Mouse (Mus musculus): ENCODE measurements at regions not wholly inside any gene's neighbourhood (a gene's known extent, or its start where the extent isn't known, plus 50 kb on each side); places are given as distances from the start of the nearest gene placed in this dataset.

DNA sequence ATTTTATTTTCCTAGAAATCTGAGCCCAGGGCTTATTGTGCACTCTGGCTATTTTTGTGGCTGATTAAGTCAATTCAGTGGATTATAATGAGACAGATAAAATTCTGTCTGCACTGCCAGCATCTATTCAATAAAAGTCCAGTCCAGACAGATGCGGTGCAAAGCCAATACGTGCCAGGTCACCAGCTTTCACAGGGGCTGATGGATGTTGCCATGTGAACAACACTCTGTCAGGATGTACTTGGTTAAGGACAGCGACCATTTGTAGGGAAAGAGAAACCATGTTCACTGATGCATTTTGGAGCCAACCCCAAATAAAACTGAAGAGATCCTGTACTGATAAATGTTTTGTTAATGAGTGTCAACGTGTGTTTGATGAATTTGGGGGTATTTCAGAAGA is 285.0 kb upstream of the Gnpda2 start:
- Histone ChIP-seq H3K36me3 (ENCODE audit: control insufficient read depth, insufficient read depth, low read length) (no peaks in the 10 kb centered on the region), H3K27me3 (ENCODE audit: control insufficient read depth, insufficient read depth, low read length) (no peaks in the 10 kb centered on the region), H3K9ac (ENCODE audit: low read length) (no peak overlapping the region), H3K4me2 (ENCODE audit: low read depth) (no peak overlapping the region), H3K4me1 (ENCODE audit: control insufficient read depth, insufficient read depth, low read length) (no peaks in the 10 kb centered on the region), H3K4me3 (ENCODE audit: low read depth, low read length) (no peak overlapping the region), H3K27ac (ENCODE audit: low read depth, low read length) (no peak overlapping the region), H3K9me3 (ENCODE audit: control insufficient read depth, low read length) (no peaks in the 10 kb centered on the region)
- 59% methylated on average over 4 of the region's 4 CpGs for WGBS
- ATAC-seq (ENCODE audit: insufficient read depth, low FRiP score, low TSS enrichment) (no peak), DNase-seq (ENCODE audit: low spot score) (no peak)

DNA sequence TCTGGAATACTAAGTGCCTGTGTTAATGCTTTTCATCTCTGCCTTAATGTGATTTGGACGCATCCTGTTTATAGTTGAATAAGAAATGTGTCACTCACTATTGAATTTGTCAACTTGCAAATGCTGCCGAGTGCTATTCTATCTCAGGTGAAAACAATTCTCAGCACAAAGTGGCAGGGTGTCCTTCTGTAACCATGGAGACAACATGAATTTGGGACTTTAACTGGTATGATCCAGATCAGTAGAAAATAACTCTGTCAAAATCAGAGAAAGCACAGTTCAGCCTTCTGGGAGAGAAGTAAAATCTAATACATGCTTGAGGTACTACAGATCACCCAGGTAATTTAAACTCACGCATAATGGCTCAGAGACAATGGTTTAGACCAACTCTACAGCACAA is 270.9 kb upstream of the Gnpda2 start:
- Histone ChIP-seq H3K36me3 (ENCODE audit: control insufficient read depth, insufficient read depth, low read length) (no peaks in the 10 kb centered on the region), H3K4me3 (ENCODE audit: low read depth, low read length) (no peak overlapping the region), H3K9ac (ENCODE audit: low read length) (no peak overlapping the region), H3K9me3 (ENCODE audit: control insufficient read depth, low read length) (no peaks in the 10 kb centered on the region), H3K4me1 (ENCODE audit: control insufficient read depth, insufficient read depth, low read length) (no peaks in the 10 kb centered on the region), H3K27me3 (ENCODE audit: control insufficient read depth, insufficient read depth, low read length) (no peaks in the 10 kb centered on the region), H3K27ac (ENCODE audit: low read depth, low read length) (no peak overlapping the region), H3K4me2 (ENCODE audit: low read depth) (no peak overlapping the region)
- DNase-seq (ENCODE audit: low spot score) (no peak), ATAC-seq (ENCODE audit: insufficient read depth, low FRiP score, low TSS enrichment) (no peak)
- 91% methylated on average over 3 of the region's 3 CpGs for WGBS

DNA sequence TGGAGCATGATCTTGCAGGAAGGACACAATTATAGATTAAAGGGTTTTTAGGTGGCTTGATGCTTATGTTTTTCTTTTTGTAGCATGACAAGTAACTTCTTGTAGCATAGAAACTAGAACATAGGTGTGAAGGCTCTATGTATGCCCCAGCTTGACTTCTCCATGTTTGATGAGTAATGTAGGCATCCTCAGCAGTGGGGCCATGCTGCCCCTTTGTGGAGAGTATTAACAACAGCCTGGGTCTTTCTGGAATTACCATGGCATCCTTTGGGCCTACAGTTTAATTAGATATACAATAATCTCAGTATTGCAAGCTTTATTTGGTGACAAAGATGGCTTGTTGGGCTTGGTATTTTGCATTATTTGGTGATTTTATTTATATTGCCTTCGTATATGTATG is 252.7 kb upstream of the Gnpda2 start:
- ATAC-seq (ENCODE audit: insufficient read depth, low FRiP score, low TSS enrichment) = no peak
- no peak overlapping the region for H3K9ac ChIP-seq (ENCODE audit: low read length)
- H3K4me1 ChIP-seq (ENCODE audit: control insufficient read depth, insufficient read depth, low read length) = no peaks in the 10 kb centered on the region
- H3K27ac ChIP-seq (ENCODE audit: low read depth, low read length) = no peak overlapping the region
- WGBS = 77% methylated on average over 1 of the region's 1 CpGs
- H3K9me3 ChIP-seq (ENCODE audit: control insufficient read depth, low read length) = no peaks in the 10 kb centered on the region
- H3K4me3 ChIP-seq (ENCODE audit: low read depth, low read length) = no peak overlapping the region
- no peaks in the 10 kb centered on the region for H3K36me3 ChIP-seq (ENCODE audit: control insufficient read depth, insufficient read depth, low read length)
- no peak for DNase-seq (ENCODE audit: low spot score)
- no peak overlapping the region for H3K4me2 ChIP-seq (ENCODE audit: low read depth)
- no peaks in the 10 kb centered on the region for H3K27me3 ChIP-seq (ENCODE audit: control insufficient read depth, insufficient read depth, low read length)

DNA sequence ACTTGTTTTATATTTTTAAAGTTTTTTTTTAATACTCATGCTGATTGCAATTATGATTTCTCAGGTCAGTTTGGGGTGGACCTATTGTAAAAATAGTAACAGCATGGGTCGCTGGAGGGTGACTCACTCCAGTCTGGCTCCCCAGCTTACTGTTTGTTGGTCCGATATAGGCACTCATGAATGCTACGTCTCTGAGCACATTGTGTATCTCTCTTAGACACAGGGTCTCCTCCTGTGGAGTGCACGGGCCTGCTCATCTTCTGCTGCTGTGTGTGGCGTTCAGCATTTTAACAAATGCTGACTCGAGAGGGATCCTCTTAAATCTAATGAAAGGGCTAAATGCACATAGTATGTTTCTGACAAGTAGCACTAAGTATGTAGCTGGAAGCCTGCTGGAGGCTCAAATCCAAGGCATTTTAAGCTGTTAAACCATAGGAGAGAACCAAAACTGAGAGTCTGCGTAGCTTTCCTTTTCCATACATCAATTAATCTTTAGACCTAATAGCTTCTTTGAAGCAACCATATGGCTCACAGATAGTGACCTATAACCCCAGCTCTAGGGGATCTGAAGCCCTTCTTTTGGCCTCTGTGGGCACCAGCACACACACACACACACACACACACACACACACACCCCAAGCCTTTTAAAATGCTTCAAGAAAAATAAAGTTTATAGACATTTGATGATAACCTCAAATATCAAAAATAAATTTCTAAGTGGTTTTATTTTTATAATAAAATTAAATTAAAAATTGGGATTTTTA is 246.0 kb upstream of the Gnpda2 start:
- H3K9me3 ChIP-seq (ENCODE audit: control insufficient read depth, low read length) = no peaks in the 10 kb centered on the region
- no peak for DNase-seq (ENCODE audit: low spot score)
- peak; percentile 58; the same call in 1 of the 2 replicates for ATAC-seq (ENCODE audit: insufficient read depth, low FRiP score, low TSS enrichment)
- no peaks in the 10 kb centered on the region for H3K4me1 ChIP-seq (ENCODE audit: control insufficient read depth, insufficient read depth, low read length)
- no peak overlapping the region for H3K27ac ChIP-seq (ENCODE audit: low read depth, low read length)
- no peaks in the 10 kb centered on the region for H3K27me3 ChIP-seq (ENCODE audit: control insufficient read depth, insufficient read depth, low read length)
- no peaks in the 10 kb centered on the region for H3K36me3 ChIP-seq (ENCODE audit: control insufficient read depth, insufficient read depth, low read length)
- WGBS = 63% methylated on average over 7 of the region's 7 CpGs
- no peak overlapping the region for H3K9ac ChIP-seq (ENCODE audit: low read length)
- no peak overlapping the region for H3K4me3 ChIP-seq (ENCODE audit: low read depth, low read length)
- no peak overlapping the region for H3K4me2 ChIP-seq (ENCODE audit: low read depth)

DNA sequence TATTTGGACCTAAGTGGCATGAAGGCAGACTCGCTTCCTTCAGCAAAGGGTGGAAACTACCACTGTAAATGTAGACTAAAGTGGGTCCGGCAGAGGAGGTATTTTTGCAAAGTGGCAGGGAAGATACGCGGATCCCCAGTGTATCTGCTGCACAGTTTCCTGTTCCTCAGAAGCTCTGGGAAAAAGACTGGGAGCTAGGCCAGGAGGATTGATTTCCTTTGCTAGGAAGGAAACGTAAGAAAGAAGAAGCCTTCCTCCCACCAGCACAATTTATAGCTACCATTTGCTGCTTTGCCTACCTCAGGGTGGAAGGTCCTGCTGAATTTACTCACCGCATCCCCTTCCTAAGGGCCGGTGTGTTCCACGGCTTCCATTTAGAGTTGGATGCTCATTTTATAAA is 244.2 kb upstream of the Gnpda2 start:
- Histone ChIP-seq H3K36me3 (ENCODE audit: control insufficient read depth, insufficient read depth, low read length) (no peaks in the 10 kb centered on the region), H3K4me2 (ENCODE audit: low read depth) (no peak overlapping the region), H3K27ac (ENCODE audit: low read depth, low read length) (no peak overlapping the region), H3K4me3 (ENCODE audit: low read depth, low read length) (no peak overlapping the region), H3K9ac (ENCODE audit: low read length) (no peak overlapping the region), H3K27me3 (ENCODE audit: control insufficient read depth, insufficient read depth, low read length) (no peaks in the 10 kb centered on the region), H3K9me3 (ENCODE audit: control insufficient read depth, low read length) (no peaks in the 10 kb centered on the region), H3K4me1 (ENCODE audit: control insufficient read depth, insufficient read depth, low read length) (no peaks in the 10 kb centered on the region)
- ATAC-seq (ENCODE audit: insufficient read depth, low FRiP score, low TSS enrichment) = no peak
- WGBS = 84% methylated on average over 8 of the region's 8 CpGs
- no peak for DNase-seq (ENCODE audit: low spot score)

DNA sequence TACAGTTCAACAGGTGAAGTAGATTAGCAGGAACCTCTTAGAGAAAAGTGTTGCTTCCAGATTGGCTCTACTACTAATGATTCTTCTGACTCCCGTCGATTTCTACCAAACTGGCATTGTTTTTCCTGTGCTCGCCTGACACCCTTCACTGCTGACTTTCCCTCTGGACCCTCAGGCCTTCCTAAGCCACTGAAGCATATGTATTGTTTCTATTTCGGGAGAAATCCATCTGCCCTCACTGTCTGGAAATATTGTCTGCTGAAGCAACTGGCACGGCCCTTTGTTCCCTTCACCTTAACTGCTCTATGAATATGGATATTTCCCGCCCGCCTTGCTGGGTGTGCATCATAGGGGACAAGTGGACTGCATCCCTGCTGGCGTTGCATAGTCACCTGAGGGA is 243.0 kb upstream of the Gnpda2 start:
- DNase-seq (ENCODE audit: low spot score) (no peak), ATAC-seq (ENCODE audit: insufficient read depth, low FRiP score, low TSS enrichment) (no peak)
- Histone ChIP-seq H3K4me1 (ENCODE audit: control insufficient read depth, insufficient read depth, low read length) (no peaks in the 10 kb centered on the region), H3K9me3 (ENCODE audit: control insufficient read depth, low read length) (no peaks in the 10 kb centered on the region), H3K27me3 (ENCODE audit: control insufficient read depth, insufficient read depth, low read length) (no peaks in the 10 kb centered on the region), H3K27ac (ENCODE audit: low read depth, low read length) (no peak overlapping the region), H3K4me3 (ENCODE audit: low read depth, low read length) (no peak overlapping the region), H3K4me2 (ENCODE audit: low read depth) (no peak overlapping the region), H3K9ac (ENCODE audit: low read length) (no peak overlapping the region), H3K36me3 (ENCODE audit: control insufficient read depth, insufficient read depth, low read length) (no peaks in the 10 kb centered on the region)
- 81% methylated on average over 8 of the region's 8 CpGs for WGBS

DNA sequence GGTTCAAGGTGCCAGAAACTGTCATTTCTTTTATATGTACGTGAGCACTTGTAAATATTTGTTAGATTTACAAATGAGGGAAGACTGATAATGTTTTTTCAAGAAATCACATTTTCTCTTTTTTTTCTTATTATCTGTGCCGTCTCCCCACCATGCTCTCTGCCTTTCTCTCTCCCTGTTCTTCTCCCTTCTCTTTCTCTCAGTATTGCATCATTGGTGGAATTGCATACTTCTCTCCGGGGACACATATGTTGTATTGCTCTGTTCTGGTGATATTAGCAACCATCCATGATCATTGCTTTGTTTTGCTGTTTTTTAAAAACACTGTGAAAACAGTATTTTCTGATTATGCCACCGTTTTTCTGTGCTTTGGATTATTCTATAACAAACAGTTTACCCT is 225.6 kb upstream of the Gnpda2 start:
- no peaks in the 10 kb centered on the region for H3K27me3 ChIP-seq (ENCODE audit: control insufficient read depth, insufficient read depth, low read length)
- no peak overlapping the region for H3K4me2 ChIP-seq (ENCODE audit: low read depth)
- DNase-seq (ENCODE audit: low spot score) = no peak
- H3K4me1 ChIP-seq (ENCODE audit: control insufficient read depth, insufficient read depth, low read length) = no peaks in the 10 kb centered on the region; the same call in 1 of the 2 replicates
- no peaks in the 10 kb centered on the region for H3K36me3 ChIP-seq (ENCODE audit: control insufficient read depth, insufficient read depth, low read length)
- no peaks in the 10 kb centered on the region for H3K9me3 ChIP-seq (ENCODE audit: control insufficient read depth, low read length)
- ATAC-seq (ENCODE audit: insufficient read depth, low FRiP score, low TSS enrichment) = no peak
- 68% methylated on average over 4 of the region's 4 CpGs for whole genome bisulfite sequencing
- no peak overlapping the region for H3K4me3 ChIP-seq (ENCODE audit: low read depth, low read length)
- H3K9ac ChIP-seq (ENCODE audit: low read length) = no peak overlapping the region
- H3K27ac ChIP-seq (ENCODE audit: low read depth, low read length) = no peak overlapping the region

DNA sequence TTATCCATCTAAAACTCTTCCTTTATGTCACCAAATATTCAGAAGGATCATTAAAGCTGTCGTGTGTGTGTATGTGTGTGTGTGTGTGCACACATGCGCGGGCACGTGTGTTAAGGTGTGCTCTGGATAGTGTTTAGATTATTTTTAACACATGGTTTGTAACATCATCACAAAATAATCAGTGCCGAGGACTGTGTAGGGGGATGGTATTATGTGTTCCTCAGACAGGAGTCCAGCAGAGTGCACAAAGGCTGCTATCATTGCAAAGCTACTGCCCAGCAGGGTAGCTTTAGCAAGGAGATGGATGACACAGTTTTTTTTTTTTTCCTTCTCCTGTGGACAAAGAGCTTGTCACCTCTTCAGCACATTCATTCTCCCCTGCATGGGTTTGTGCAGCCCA is 224.9 kb upstream of the Gnpda2 start:
- Histone ChIP-seq H3K9ac (ENCODE audit: low read length) (no peak overlapping the region), H3K9me3 (ENCODE audit: control insufficient read depth, low read length) (no peaks in the 10 kb centered on the region), H3K36me3 (ENCODE audit: control insufficient read depth, insufficient read depth, low read length) (no peaks in the 10 kb centered on the region), H3K4me3 (ENCODE audit: low read depth, low read length) (no peak overlapping the region), H3K4me1 (ENCODE audit: control insufficient read depth, insufficient read depth, low read length) (no peaks in the 10 kb centered on the region; the same call in 1 of the 2 replicates), H3K27ac (ENCODE audit: low read depth, low read length) (no peak overlapping the region), H3K4me2 (ENCODE audit: low read depth) (no peak overlapping the region), H3K27me3 (ENCODE audit: control insufficient read depth, insufficient read depth, low read length) (no peaks in the 10 kb centered on the region)
- DNase-seq (ENCODE audit: low spot score) (peak; percentile 20), ATAC-seq (ENCODE audit: insufficient read depth, low FRiP score, low TSS enrichment) (peak; percentile 80)
- WGBS = 58% methylated on average over 5 of the region's 5 CpGs

DNA sequence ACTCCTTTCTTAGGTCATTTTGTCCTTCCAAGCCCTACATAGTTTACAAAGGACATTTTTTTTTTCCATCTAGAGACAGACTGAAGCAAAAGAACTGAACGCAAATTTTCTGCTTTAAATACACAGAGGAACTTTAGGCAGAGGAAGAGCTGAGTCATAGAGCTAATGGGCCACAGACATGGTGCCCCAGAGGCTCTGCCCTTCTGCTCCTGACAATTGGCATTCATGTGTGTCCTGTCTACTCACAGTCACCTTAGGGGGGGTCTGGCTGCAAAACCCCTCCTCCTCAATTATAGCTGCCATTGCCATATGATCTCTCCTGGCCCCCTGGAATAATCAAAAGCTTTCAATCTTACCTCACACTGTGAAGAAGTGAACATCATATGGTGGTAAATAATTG is 223.2 kb upstream of the Gnpda2 start:
- no peak overlapping the region for H3K27ac ChIP-seq (ENCODE audit: low read depth, low read length)
- no peaks in the 10 kb centered on the region for H3K27me3 ChIP-seq (ENCODE audit: control insufficient read depth, insufficient read depth, low read length)
- WGBS = 18% methylated on average over 1 of the region's 1 CpGs
- peak; percentile 15 for DNase-seq (ENCODE audit: low spot score)
- H3K9me3 ChIP-seq (ENCODE audit: control insufficient read depth, low read length) = no peaks in the 10 kb centered on the region
- no peak overlapping the region for H3K4me3 ChIP-seq (ENCODE audit: low read depth, low read length)
- no peaks in the 10 kb centered on the region for H3K36me3 ChIP-seq (ENCODE audit: control insufficient read depth, insufficient read depth, low read length)
- no peak for ATAC-seq (ENCODE audit: insufficient read depth, low FRiP score, low TSS enrichment)
- no peaks in the 10 kb centered on the region; the same call in 1 of the 2 replicates for H3K4me1 ChIP-seq (ENCODE audit: control insufficient read depth, insufficient read depth, low read length)
- no peak overlapping the region for H3K4me2 ChIP-seq (ENCODE audit: low read depth)
- H3K9ac ChIP-seq (ENCODE audit: low read length) = no peak overlapping the region

All from neural tube, embryonic 11.5 days (tissue).